Mouse (Mus musculus) cerebellum, adult 2 months (tissue): ENCODE data around the gene Csf3. TPM values are rescaled to one million over a fixed set of nuclear protein-coding genes. Genes with fewer than 3 reads are reported as not detected.
"Not testable (repeated sequence)": the region's sequence is repeated elsewhere in the genome, so short reads cannot be mapped to it uniquely, and the experiment has no call there.

Source experiments
- DNase-seq, 2 experiments: peaks; one replicate each; pipeline ENCODE4 v3.0.0; 2021
- H3K27ac ChIP-seq: fragments of 200-500 bp; 2 replicates; pipeline ENCODE4 v1.5.1; 2012; ENCODE audit warnings: low read length, control low read depth, inconsistent platforms; ENCODE audit not compliant: insufficient read depth
- H3K27me3 ChIP-seq: fragments of 200-500 bp; 2 replicates; pipeline ENCODE4 v1.6.1; 2012; ENCODE audit warnings: inconsistent platforms, mild to moderate bottlenecking, low read length, moderate library complexity; ENCODE audit not compliant: control insufficient read depth, insufficient read depth
- H3K4me1 ChIP-seq: fragments of 200-500 bp; 2 replicates; pipeline ENCODE4 v1.6.1; 2011; ENCODE audit warnings: low read length; ENCODE audit not compliant: control insufficient read depth, insufficient read depth
- H3K4me3 ChIP-seq: fragments of 200-500 bp; replicated peaks from 2 replicates; pipeline ENCODE3; 2011; ENCODE audit warnings: mild to moderate bottlenecking, low read depth, low read length, control low read depth; ENCODE audit not compliant: insufficient read depth
- CTCF ChIP-seq: fragments of 200-500 bp; IDR thresholded peaks from 2 replicates; pipeline ENCODE4 v1.5.1; 2011; ENCODE audit warnings: low read depth, mild to moderate bottlenecking, control low read depth, low read length, moderate library complexity, borderline replicate concordance; ENCODE audit not compliant: insufficient read depth
- POLR2A ChIP-seq: fragments of 200-500 bp; IDR thresholded peaks from 2 replicates; pipeline ENCODE4 v1.6.1; 2011; ENCODE audit warnings: low read length, control low read depth, borderline replicate concordance; ENCODE audit not compliant: insufficient read depth
- WGBS: fragments of 180-500 bp; shearing (Covaris S2); methylation state at CpG from one replicate; pipeline ENCODE4 v1.1.7; 2018; 5-methylcytosine and 5-hydroxymethylcytosine counted together
- polyA plus RNA-seq: library from polyadenylated mRNA; depleted of rRNA; stranded (reverse); fragments of >200 nt; gene quantifications from 2 replicates; pipeline ENCODE4 v1.2.3, GENCODE M21; 2012

Csf3 gene
- polyA plus RNA-seq, 1 experiment = not detected

GRCm38 (mm10) chr11:98710416-98711045 is 9.5 kb downstream of the Csf3 start:
- 54% methylated on average over 12 of the region's 12 CpGs for WGBS
- peak; percentile 69 to 84 for DNase-seq
- TF ChIP-seq POLR2A (no peak), CTCF (peak; percentile 94)
- no peaks in the 10 kb centered on the region for H3K27me3 ChIP-seq
- H3K27ac ChIP-seq = no peak overlapping the region
- H3K4me1 ChIP-seq = no peaks in the 10 kb centered on the region
- no peak overlapping the region for H3K4me3 ChIP-seq

- Histone ChIP-seq H3K4me3 (no peak overlapping the region), H3K27ac (no peak overlapping the region), H3K27me3 (no peaks in the 10 kb centered on the region), H3K4me1 (no peaks in the 10 kb centered on the region)
- DNase-seq = no peak
- TF ChIP-seq CTCF (no peak), POLR2A (no peak)
- WGBS = 85% methylated on average over 4 of the region's 4 CpGs
Measured at GRCm38 (mm10) chr11:98711046-98711434, 10.0 kb downstream of the Csf3 start.

DNA sequence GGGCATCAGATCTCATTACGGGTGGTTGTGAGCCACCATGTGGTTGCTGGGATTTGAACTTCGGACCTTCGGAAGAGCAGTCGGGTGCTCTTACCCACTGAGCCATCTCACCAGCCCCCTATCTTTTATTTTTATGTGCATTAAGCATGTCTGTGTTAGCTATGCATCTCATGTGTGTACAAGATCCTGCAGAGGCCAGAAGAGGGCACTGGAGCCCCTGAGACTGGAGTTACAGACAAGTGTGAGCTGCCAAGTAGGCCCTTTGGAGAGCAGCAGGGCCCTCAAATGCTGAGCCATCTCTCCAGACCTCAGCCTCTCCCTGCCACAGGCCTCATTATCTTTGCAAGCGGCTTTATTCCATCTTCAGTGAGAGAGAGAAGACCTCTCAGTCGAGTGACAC is 10.9 kb downstream of the Csf3 start:
- H3K27ac ChIP-seq = peak overlapping the region; percentile 24; the same call in 1 of the 2 replicates
- DNase-seq = peak in 1 of 2 experiments; percentile 48
- H3K27me3 ChIP-seq, H3K4me1 ChIP-seq, H3K4me3 ChIP-seq: not testable (repeated sequence)
- TF ChIP-seq CTCF = peak; percentile 62
- WGBS = 37% methylated on average over 6 of the region's 6 CpGs

- H3K27ac ChIP-seq = no peak overlapping the region
- TF ChIP-seq CTCF (no peak), POLR2A (no peak)
- peaks cover 9% of the 10 kb centered on the region for H3K4me1 ChIP-seq
- 86% methylated on average over 12 of the region's 12 CpGs for WGBS
- DNase-seq = no peak
- H3K27me3 ChIP-seq = no peaks in the 10 kb centered on the region
- no peak overlapping the region for H3K4me3 ChIP-seq
Measured at GRCm38 (mm10) chr11:98713703-98714102, 12.6 kb downstream of the Csf3 start.

GRCm38 (mm10) chr11:98715946-98716345 is 14.9 kb downstream of the Csf3 start:
- WGBS = 92% methylated on average over 9 of the region's 9 CpGs
- no peak for TF ChIP-seq CTCF
- no peak for TF ChIP-seq POLR2A
- Histone ChIP-seq H3K4me3 (no peak overlapping the region), H3K27me3 (no peaks in the 10 kb centered on the region), H3K27ac (no peak overlapping the region), H3K4me1 (peaks cover 9% of the 10 kb centered on the region)
- no peak for DNase-seq

GRCm38 (mm10) chr11:98717904-98718303 is 16.8 kb downstream of the Csf3 start:
- no peak overlapping the region for H3K4me3 ChIP-seq

DNA sequence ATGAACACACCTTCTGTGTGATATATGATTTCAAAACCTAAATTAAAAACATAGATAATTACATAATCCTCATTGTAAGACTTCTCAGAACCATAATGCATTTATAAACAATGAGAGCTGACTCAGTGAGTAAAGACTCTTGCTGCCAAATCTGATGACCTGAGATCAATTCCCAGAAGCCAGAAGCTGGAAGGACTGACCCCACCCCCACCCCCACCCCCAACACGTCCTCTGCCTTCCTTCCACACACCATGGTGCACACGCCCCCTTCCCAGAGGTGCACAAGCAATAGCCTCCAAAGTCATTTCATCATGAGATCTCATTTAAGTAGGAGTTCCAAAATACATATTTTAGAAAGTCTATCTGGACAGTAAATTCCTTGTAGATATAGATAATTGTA is 19.7 kb downstream of the Csf3 start:
- 88% methylated on average over 2 of the region's 2 CpGs for WGBS
- Histone ChIP-seq H3K4me3 (no peak overlapping the region), H3K27ac (no peak overlapping the region), H3K4me1 (peaks cover 12% of the 10 kb centered on the region), H3K27me3 (no peaks in the 10 kb centered on the region)
- DNase-seq = no peak
- TF ChIP-seq POLR2A = no peak
- TF ChIP-seq CTCF = no peak

More at GRCm38 (mm10) chr11:98717904-98718303, 16.8 kb downstream of the Csf3 start:
- no peaks in the 10 kb centered on the region for H3K27me3 ChIP-seq
- peaks cover 12% of the 10 kb centered on the region for H3K4me1 ChIP-seq
- DNase-seq = peak; percentile 82 to 86
- TF ChIP-seq CTCF = peak; percentile 85
- TF ChIP-seq POLR2A = no peak
- 4% methylated on average over 13 of the region's 13 CpGs for WGBS
- no peak overlapping the region for H3K27ac ChIP-seq

- Histone ChIP-seq H3K27me3 (no peaks in the 10 kb centered on the region), H3K4me3 (no peak overlapping the region), H3K4me1 (peaks cover 12% of the 10 kb centered on the region), H3K27ac (peak overlapping the region; percentile 18; the same call in 1 of the 2 replicates)
- 21% methylated on average over 24 of the region's 24 CpGs for WGBS
- no peak for TF ChIP-seq CTCF
- TF ChIP-seq POLR2A = no peak
- DNase-seq = peak; percentile 68 to 83
Measured at GRCm38 (mm10) chr11:98721458-98722226, 20.6 kb downstream of the Csf3 start.
